Mouse (Mus musculus): ENCODE results near the gene Fkbp8. TPM values are rescaled to one million over a fixed set of nuclear protein-coding genes. Genes with fewer than 3 reads are reported as not detected.
"Not testable (repeated sequence)": the region's sequence is repeated elsewhere in the genome, so short reads cannot be mapped to it uniquely, and the experiment has no call there.

Fkbp8 gene
- polyA plus RNA-seq, 1 experiment from 2014 or later = 158 TPM

GRCm38 (mm10) chr8:70507027-70507393, 20.5 kb upstream of the Fkbp8 start:
- Histone ChIP-seq H3K4me1 (ENCODE audit: control insufficient read depth, low read depth, low read length) (peaks cover 54% of the 10 kb centered on the region), H3K4me3 (ENCODE audit: low read depth, low read length) (peak overlapping the region; percentile 71), H3K9me3 (replicated peaks; ENCODE audit: control insufficient read depth, low read length) (no peaks in the 10 kb centered on the region), H3K4me2 (ENCODE audit: low read depth, low read length) (peak overlapping the region; percentile 92), H3K36me3 (ENCODE audit: control insufficient read depth, insufficient read depth) (peaks cover 18% of the 10 kb centered on the region), H3K27ac (ENCODE audit: low read length) (peak overlapping the region; percentile 87), H3K27me3 (ENCODE audit: control insufficient read depth, insufficient read depth, low read depth, low read length) (peaks cover 7% of the 10 kb centered on the region), H3K9ac (ENCODE audit: low read depth, low read length) (no peak overlapping the region)
- ATAC-seq (ENCODE audit: low read depth) = no peak
- WGBS (ENCODE audit: insufficient replicate concordance) = 54% methylated on average over 5 of the region's 5 CpGs

GRCm38 (mm10) chr8:70509281-70509952, 18.1 kb upstream of the Fkbp8 start:
- no peaks in the 10 kb centered on the region for H3K27me3 ChIP-seq (ENCODE audit: control insufficient read depth, insufficient read depth, low read depth, low read length)
- peak overlapping the region; percentile 76 for H3K4me2 ChIP-seq (ENCODE audit: low read depth, low read length)
- H3K4me1 ChIP-seq (ENCODE audit: control insufficient read depth, low read depth, low read length) = peaks cover 46% of the 10 kb centered on the region
- H3K27ac ChIP-seq (ENCODE audit: low read length) = peak overlapping the region; percentile 99
- peaks cover 27% of the 10 kb centered on the region for H3K36me3 ChIP-seq (ENCODE audit: control insufficient read depth, insufficient read depth)
- H3K4me3 ChIP-seq (ENCODE audit: low read depth, low read length) = peak overlapping the region; percentile 99
- peak overlapping the region; percentile 99 for H3K9ac ChIP-seq (ENCODE audit: low read depth, low read length)
- no peak for ATAC-seq (ENCODE audit: low read depth)
- H3K9me3 ChIP-seq (replicated peaks; ENCODE audit: control insufficient read depth, low read length) = no peaks in the 10 kb centered on the region
- 2% methylated on average over 25 of the region's 25 CpGs for WGBS (ENCODE audit: insufficient replicate concordance)

DNA sequence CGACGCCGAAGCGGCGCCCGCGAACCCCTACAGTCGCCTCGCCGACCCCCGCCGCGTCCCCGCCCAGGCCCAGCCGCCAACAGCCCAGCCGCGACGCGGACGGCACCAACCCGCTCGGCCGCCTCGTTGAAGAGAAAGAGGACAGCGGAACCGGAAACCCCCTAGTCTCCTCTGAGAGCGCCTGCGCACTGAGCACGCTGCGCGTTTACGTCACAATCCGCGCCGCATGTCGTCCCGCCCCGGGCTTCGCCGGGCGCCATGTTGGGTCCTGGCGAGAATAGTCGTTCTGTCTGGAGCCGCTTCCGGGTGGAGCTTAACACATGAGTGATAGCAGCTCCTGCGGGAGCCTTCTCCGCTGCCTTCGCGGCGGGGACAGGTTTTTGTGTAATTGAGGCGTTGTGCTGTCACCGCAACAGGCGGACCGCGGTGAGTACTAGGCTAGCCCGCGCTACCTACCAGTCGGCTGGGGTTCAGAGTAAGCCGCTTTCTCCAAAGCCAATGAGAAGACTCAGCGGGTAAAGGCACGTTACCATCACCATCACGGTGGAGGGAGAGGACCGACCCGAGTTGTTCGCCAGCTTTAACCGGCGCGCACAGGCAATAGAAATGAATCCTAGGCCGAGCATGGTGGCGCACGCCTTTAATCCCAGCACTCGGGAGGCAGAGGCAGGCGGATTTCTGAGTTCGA, 17.2 kb upstream of the Fkbp8 start, which contains the start of gene Uba52:
Gene Uba52, minus strand, starts transcription at position 574 of the 688 bp plus-strand sequence.
- peak within 1 kb of the TSS; percentile 99 for H3K27ac ChIP-seq (ENCODE audit: low read length)
- peak within 1 kb of the TSS; percentile 99 for H3K4me3 ChIP-seq (ENCODE audit: low read depth, low read length)
- peaks cover 39% of the 10 kb centered on the region for H3K4me1 ChIP-seq (ENCODE audit: control insufficient read depth, low read depth, low read length)
- peaks cover 27% of the 10 kb centered on the region for H3K36me3 ChIP-seq (ENCODE audit: control insufficient read depth, insufficient read depth)
- no peaks in the 10 kb centered on the region for H3K27me3 ChIP-seq (ENCODE audit: control insufficient read depth, insufficient read depth, low read depth, low read length)
- no peaks in the 10 kb centered on the region for H3K9me3 ChIP-seq (replicated peaks; ENCODE audit: control insufficient read depth, low read length)
- WGBS (ENCODE audit: insufficient replicate concordance) = under 1% methylated on average over 74 of the region's 74 CpGs
- peak within 1 kb of the TSS; percentile 76 for H3K4me2 ChIP-seq (ENCODE audit: low read depth, low read length)
- ATAC-seq (ENCODE audit: low read depth) = peak; percentile 83
- peak within 1 kb of the TSS; percentile 99 for H3K9ac ChIP-seq (ENCODE audit: low read depth, low read length)

- 37% methylated on average over 6 of the region's 6 CpGs for WGBS (ENCODE audit: insufficient replicate concordance)
- H3K36me3 ChIP-seq (ENCODE audit: control insufficient read depth, insufficient read depth) = peaks cover 27% of the 10 kb centered on the region
- H3K9ac ChIP-seq (ENCODE audit: low read depth, low read length) = peak overlapping the region; percentile 99
- H3K27me3 ChIP-seq (ENCODE audit: control insufficient read depth, insufficient read depth, low read depth, low read length); H3K9me3 ChIP-seq (replicated peaks; ENCODE audit: control insufficient read depth, low read length); ATAC-seq (ENCODE audit: low read depth): not testable (repeated sequence)
- peak overlapping the region; percentile 99 for H3K4me3 ChIP-seq (ENCODE audit: low read depth, low read length)
- H3K4me2 ChIP-seq (ENCODE audit: low read depth, low read length) = peak overlapping the region; percentile 76
- H3K4me1 ChIP-seq (ENCODE audit: control insufficient read depth, low read depth, low read length) = peaks cover 31% of the 10 kb centered on the region
- peak overlapping the region; percentile 99 for H3K27ac ChIP-seq (ENCODE audit: low read length)
These were observed 16.4 kb upstream of the Fkbp8 start for GRCm38 (mm10) chr8:70511174-70511573.

- Histone ChIP-seq H3K9me3 (replicated peaks; ENCODE audit: control insufficient read depth, low read length) (no peaks in the 10 kb centered on the region), H3K4me3 (ENCODE audit: low read depth, low read length) (peak overlapping the region; percentile 99), H3K27me3 (ENCODE audit: control insufficient read depth, insufficient read depth, low read depth, low read length) (no peaks in the 10 kb centered on the region), H3K9ac (ENCODE audit: low read depth, low read length) (peak overlapping the region; percentile 99; the same call in 1 of the 2 replicates), H3K4me1 (ENCODE audit: control insufficient read depth, low read depth, low read length) (peaks cover 29% of the 10 kb centered on the region), H3K27ac (ENCODE audit: low read length) (peak overlapping the region; percentile 99), H3K36me3 (ENCODE audit: control insufficient read depth, insufficient read depth) (peaks cover 27% of the 10 kb centered on the region), H3K4me2 (ENCODE audit: low read depth, low read length) (peak overlapping the region; percentile 76)
- 69% methylated on average over 2 of the region's 2 CpGs for WGBS (ENCODE audit: insufficient replicate concordance)
- no peak for ATAC-seq (ENCODE audit: low read depth)
These were observed 15.8 kb upstream of the Fkbp8 start for GRCm38 (mm10) chr8:70511770-70512169.

DNA sequence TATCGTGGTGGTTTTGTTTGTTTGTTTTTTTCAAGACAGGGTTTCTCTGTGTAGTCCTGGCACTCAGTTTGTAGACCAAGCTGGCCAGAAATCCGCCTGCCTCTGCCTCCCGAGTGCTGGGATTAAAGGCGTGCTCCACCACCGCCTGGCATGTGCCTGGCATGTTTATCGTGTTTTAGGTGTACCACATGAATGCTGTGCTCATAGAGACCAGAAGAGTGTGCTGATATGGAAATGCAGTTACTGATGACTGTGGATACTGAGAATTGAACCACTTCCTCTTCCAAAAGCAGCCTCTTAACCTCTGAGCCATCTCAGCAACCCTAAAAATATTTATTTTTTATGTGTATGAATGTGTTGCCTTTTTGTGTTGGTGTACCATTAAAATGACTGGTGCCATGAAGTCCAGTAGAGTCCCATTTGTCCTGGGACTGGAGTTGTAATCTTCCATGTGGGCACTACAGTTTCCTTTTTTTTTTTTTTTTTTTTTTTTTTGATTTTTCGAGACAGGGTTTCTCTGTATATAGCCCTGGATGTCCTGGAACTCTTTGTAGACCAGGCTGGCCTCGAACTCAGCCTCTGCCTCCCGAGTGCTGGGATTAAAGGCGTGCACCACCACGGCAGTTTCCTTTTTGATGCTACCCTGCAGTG, 15.1 kb upstream of the Fkbp8 start:
- WGBS (ENCODE audit: insufficient replicate concordance) = 62% methylated on average over 11 of the region's 11 CpGs
- Histone ChIP-seq H3K36me3 (ENCODE audit: control insufficient read depth, insufficient read depth) (peaks cover 23% of the 10 kb centered on the region), H3K4me1 (ENCODE audit: control insufficient read depth, low read depth, low read length) (peaks cover 26% of the 10 kb centered on the region), H3K4me2 (ENCODE audit: low read depth, low read length) (peak overlapping the region; percentile 76), H3K9me3 (replicated peaks; ENCODE audit: control insufficient read depth, low read length) (no peaks in the 10 kb centered on the region), H3K4me3 (ENCODE audit: low read depth, low read length) (no peak overlapping the region), H3K9ac (ENCODE audit: low read depth, low read length) (no peak overlapping the region), H3K27me3 (ENCODE audit: control insufficient read depth, insufficient read depth, low read depth, low read length) (no peaks in the 10 kb centered on the region), H3K27ac (ENCODE audit: low read length) (peak overlapping the region; percentile 99)
- no peak for ATAC-seq (ENCODE audit: low read depth)

DNA sequence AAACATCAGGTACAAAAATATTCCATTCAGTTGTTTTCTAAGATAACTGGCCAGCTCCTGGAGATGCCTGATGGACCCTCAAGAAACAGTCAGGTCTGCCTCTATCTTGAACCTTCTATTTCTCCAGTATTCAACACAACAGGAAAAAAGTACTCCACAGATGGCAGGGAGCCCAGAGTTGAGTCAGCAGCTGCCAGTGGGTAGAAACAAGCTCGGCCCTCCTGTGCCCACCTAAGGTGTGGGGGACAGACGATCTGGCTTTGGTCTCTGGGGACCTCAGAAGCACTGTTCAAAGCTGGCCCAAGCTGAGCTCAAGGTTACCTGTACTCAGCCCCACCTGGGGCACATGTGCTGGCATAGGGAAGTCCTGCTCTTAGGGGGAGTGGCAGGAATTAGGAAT, 14.1 kb upstream of the Fkbp8 start:
- Histone ChIP-seq H3K36me3 (ENCODE audit: control insufficient read depth, insufficient read depth) (peaks cover 15% of the 10 kb centered on the region), H3K4me3 (ENCODE audit: low read depth, low read length) (no peak overlapping the region), H3K27me3 (ENCODE audit: control insufficient read depth, insufficient read depth, low read depth, low read length) (no peaks in the 10 kb centered on the region), H3K9ac (ENCODE audit: low read depth, low read length) (no peak overlapping the region), H3K27ac (ENCODE audit: low read length) (no peak overlapping the region), H3K4me1 (ENCODE audit: control insufficient read depth, low read depth, low read length) (peaks cover 25% of the 10 kb centered on the region), H3K4me2 (ENCODE audit: low read depth, low read length) (no peak overlapping the region), H3K9me3 (replicated peaks; ENCODE audit: control insufficient read depth, low read length) (no peaks in the 10 kb centered on the region)
- no peak for ATAC-seq (ENCODE audit: low read depth)
- WGBS (ENCODE audit: insufficient replicate concordance) = 72% methylated on average over 2 of the region's 2 CpGs

GRCm38 (mm10) chr8:70517940-70518643, 9.4 kb upstream of the Fkbp8 start:
- Histone ChIP-seq H3K27ac (ENCODE audit: low read length) (no peak overlapping the region), H3K36me3 (ENCODE audit: control insufficient read depth, insufficient read depth) (peaks cover 17% of the 10 kb centered on the region), H3K9ac (ENCODE audit: low read depth, low read length) (no peak overlapping the region), H3K9me3 (replicated peaks; ENCODE audit: control insufficient read depth, low read length) (no peaks in the 10 kb centered on the region), H3K4me2 (ENCODE audit: low read depth, low read length) (no peak overlapping the region), H3K27me3 (ENCODE audit: control insufficient read depth, insufficient read depth, low read depth, low read length) (no peaks in the 10 kb centered on the region), H3K4me3 (ENCODE audit: low read depth, low read length) (no peak overlapping the region), H3K4me1 (ENCODE audit: control insufficient read depth, low read depth, low read length) (peaks cover 8% of the 10 kb centered on the region)
- 79% methylated on average over 10 of the region's 10 CpGs for WGBS (ENCODE audit: insufficient replicate concordance)
- ATAC-seq (ENCODE audit: low read depth) = no peak

Data from liver, embryonic 16.5 days (tissue).